Mouse (Mus musculus) induced T-regulatory cell, adult 2 months (primary cell): Measurements from ENCODE around the gene Cdkal1.

Source experiments
- DNase-seq: peaks from one replicate; pipeline ENCODE4 v3.0.0-alpha.2; 2012; ENCODE audit warnings: low read depth

Cdkal1 gene

GRCm38 (mm10) chr13:29810780-29811179 is 44.7 kb downstream of the Cdkal1 start:
- no peak for DNase-seq

DNA sequence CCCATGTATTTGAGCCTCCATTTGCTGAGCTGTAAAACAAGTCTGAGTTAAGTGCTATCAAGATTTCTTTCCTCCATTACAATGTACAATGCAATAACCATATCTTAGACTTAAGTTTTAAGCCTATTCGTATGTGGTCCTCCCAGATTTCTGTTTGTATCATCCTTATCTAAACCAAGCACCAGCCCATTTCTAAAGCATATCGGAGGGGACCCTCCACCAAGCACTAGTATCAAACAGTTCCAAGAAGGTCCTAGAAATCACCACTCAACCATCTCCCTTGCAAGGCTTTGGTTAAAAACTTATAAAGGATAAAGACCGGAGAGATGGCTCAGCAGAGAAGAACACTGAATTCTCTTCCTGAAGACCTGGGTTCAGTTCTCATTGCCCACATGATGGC is 47.1 kb downstream of the Cdkal1 start:
- DNase-seq: no peak

GRCm38 (mm10) chr13:29807930-29808329 is 47.5 kb downstream of the Cdkal1 start:
- no peak for DNase-seq

- no peak for DNase-seq
These were observed 48.6 kb downstream of the Cdkal1 start for GRCm38 (mm10) chr13:29806871-29807270.

DNA sequence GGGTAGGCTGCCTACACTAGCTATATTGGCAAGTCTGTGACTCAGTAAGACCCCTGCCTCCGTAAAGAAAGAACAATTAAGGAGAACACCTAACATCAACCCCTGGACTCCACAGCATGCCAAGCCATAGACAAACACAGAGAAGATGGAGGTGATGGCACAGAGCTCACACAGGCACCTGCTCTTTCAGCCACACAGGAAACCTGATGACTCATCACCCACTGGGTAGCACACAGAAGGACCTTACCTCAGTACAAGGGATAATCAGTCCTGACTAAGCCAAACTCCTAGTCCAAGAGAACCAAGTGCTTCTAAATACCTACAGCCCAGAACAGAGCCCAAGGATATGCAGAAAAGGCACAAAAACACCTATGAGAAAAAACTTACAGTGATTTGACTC is 50.2 kb downstream of the Cdkal1 start:
- no peak for DNase-seq

- no peak for DNase-seq
These were observed 51.4 kb downstream of the Cdkal1 start for GRCm38 (mm10) chr13:29804034-29804433.

- no peak for DNase-seq
These were observed 52.8 kb downstream of the Cdkal1 start for GRCm38 (mm10) chr13:29802699-29803098.

DNA sequence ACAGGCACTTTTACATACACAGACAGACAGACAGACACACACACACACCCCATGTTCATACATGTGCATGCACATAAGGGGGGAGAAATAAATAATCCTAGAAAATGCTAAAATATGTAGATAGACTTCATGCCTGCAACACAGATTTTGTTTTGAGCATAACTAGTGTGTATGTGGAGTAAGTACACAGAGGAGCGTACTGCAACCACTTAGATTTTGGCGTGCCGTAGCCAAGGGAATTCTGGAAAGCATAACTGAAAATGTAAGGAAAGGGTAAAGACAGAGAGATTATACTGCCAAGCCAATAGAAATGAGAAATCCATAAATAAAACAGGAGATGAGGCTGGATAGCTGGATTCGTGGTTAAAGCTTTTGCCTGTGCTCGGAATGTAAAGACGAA is 55.4 kb downstream of the Cdkal1 start:
- no peak for DNase-seq

DNA sequence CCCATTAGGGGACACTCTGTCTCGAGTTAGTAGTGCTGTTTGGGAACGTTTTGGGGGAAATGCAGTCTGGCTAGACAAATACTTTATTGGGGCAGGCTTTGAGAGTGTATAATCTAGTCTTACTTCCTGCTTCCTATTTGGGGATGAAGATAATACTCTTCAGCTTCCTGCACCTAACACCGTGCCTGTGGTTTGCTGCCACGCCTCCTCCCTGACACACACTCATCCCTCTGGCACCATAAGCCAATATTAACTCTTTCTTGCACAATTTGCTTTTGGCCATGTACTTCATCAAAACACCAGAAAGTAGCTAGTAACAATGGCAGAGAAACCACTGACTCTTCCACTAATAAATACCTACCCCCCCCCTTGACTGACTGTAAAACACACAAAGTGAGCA is 63.4 kb downstream of the Cdkal1 start:
- DNase-seq: no peak

DNA sequence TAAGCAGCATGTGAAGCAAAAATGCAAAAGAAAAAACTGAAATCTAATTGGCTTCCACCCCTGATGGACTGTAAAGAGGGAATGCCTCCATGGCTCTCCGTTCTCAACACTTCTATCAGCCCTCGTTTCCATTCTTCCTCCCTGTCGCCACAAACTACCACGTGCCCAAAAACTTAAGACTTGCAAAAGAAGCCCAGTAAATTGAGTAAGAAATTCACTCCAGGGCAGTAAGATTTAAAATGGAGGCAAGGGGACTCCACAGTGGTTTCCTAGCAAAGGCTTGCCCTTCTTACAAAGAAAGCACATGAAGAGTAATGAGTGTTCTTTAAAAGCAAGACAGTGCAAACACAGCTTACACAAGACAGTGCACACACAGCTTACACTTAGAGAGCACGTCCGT is 64.0 kb downstream of the Cdkal1 start:
- no peak for DNase-seq

DNA sequence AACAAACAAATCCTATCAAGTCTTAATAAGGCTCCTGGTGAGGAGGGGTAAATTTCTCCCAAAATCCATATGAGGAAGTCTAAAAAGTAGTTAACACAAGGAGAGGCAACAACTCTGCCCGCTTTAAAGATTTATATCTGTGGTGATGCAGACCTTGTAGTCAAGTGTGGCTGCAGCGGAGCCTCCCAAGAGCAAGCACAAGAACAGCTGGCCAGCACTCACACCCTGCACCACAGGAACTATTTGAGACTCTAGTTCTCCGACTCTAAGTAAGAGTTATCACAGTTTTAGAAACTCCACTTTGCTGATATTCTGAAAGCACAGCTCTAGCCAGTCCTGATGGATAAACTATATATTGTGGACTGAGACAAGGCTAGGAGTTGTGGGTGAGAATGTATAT is 68.5 kb downstream of the Cdkal1 start:
- no peak for DNase-seq

GRCm38 (mm10) chr13:29784894-29785293 is 70.6 kb downstream of the Cdkal1 start:
- DNase-seq: no peak

- no peak for DNase-seq
These were observed 74.1 kb downstream of the Cdkal1 start for GRCm38 (mm10) chr13:29781332-29781731.

GRCm38 (mm10) chr13:29780713-29781112 is 74.8 kb downstream of the Cdkal1 start:
- no peak for DNase-seq

- no peak for DNase-seq
These were observed 76.0 kb downstream of the Cdkal1 start for GRCm38 (mm10) chr13:29779519-29779918.

DNA sequence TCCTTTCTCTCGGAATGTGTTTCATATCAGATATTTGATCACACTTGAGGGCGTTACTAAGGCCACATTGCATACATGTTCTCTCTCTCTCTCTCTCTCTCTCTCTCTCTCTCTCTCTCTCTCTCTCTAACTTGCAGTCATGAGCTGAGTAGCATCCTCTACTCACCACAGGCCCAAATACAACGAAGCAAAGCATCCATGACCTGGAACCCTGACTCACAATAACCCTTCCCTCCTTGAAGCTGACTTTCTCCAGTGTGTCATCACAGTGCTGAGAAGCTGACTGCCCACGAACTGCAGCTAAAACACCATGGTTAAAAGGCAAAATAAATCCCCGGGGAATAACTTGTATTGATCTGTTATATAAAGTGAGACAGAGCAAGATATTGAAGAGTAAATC is 76.4 kb downstream of the Cdkal1 start:
- no peak for DNase-seq

GRCm38 (mm10) chr13:29778124-29778523 is 77.3 kb downstream of the Cdkal1 start:
- DNase-seq: no peak

DNA sequence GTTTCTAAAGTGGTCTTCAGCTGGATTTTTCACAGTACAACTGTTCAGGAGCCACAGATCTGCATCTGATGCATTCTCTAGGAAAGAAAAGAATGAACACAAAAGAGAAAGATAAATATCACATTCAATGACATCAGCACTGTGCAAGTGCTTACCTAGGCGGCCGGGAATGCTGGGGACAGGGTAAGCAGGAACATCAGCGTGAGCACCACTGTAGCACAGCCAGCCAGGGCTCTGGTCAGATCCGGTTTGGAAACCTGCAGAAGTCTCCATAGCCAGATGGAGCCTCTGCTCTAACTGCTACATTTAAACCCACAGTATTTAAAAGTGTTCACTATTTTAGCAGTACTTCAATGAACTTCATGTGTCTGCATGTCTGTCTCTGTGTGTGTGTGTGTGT is 78.2 kb downstream of the Cdkal1 start:
- no peak for DNase-seq

DNA sequence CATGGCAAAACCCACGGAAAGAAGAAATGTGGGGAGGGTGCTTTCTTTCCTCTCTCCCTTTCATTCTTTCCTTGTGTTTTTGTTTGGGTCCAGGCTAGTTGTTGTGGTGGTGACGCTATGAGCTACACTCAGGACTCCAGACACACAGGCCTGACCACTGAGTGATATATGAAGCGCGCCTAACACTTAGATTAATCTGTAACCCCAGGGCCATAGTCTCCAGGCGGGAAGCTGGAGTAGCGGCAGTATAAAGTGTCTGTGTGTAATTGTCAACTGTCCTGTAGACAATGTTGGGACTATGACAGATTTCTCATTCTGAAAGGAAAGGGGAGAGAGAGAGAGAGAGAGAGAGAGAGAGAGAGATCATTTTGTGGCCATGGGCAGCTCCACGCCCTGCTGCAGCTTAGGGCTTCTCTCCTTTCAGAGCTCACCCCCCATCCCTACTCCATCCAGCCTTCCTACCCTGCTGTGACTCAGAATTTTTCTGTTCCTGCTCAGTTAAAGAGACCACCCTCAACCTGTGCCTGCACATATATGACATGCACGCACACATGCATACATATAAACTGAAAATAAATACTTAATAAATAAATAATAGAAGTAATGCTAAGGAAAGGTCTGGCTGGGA is 79.8 kb downstream of the Cdkal1 start:
- DNase-seq: no peak

- DNase-seq: no peak
These were observed 81.9 kb downstream of the Cdkal1 start for GRCm38 (mm10) chr13:29773563-29773962.

DNA sequence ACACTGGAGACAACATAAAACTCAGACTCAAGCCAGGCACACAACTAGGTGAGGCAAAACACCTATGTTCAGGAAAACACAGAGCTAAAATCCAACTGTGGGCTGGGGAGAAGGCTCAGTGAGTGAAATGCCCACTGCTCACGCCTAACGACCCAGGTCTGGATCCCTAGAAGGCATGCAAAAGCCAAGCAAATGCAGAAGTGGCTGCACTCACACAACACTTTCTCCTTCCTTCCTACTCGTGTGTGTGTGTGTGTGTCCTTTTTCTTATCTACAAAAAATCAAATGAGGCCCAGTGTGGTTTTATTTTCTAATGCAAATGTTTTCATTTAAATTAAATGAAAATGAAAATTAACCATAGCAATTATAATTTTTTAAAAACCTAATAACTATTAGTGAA is 82.5 kb downstream of the Cdkal1 start:
- no peak for DNase-seq

DNA sequence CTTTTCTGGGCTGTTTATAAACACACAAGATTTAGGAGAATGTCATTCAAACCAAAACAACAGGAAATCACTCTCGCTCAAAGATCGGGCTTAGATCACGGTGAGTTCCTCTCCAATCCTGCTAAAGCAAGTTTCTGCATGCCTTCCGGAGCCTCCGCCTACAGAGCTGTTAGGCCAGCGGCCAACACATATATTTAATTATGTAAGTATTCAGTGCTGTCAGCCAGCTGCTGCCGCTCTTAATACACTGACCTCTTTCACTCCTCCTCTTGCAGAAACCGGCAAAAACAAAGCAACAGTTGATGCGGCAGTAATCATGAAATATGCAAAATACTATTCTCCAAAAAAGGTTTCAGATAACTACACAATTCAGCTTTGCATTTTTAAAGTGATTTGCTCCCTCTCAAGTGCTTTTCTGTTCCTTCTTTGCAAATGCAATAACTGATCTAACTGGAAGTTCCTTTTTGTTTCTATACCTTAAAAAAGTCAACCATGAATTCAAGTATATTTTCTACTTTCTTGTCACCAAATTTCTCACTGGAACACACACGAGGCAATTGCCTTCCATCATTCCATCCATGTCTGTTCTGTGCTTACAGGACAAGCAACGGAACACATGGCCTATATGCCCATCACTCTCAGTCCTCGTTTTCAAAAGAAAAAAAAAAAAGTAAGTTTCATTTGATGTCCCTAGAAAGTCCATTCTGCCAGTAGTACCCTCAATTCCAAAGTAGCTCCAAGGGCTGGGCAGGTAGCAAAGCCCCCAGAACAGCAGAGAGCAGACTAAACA is 85.6 kb downstream of the Cdkal1 start:
- DNase-seq: peak; percentile 33

DNA sequence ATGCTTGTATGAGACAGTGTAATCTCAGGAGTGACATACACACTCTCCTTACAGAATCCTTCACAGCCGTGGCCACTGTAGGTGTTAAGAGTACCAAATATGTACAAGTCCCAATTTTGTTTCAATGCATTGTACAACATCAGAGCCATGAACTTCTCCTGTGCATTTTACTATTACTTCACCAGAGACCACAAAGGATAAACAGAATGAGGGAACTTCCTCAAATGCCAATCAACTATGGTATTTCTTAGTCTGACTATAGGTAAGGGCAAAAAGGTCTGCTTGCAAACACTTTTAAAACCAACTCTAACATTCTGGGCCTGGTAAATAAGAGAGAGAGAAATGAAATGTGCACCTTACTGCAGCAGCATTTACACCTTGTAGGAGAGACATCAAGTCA is 87.4 kb downstream of the Cdkal1 start:
- DNase-seq: no peak

DNA sequence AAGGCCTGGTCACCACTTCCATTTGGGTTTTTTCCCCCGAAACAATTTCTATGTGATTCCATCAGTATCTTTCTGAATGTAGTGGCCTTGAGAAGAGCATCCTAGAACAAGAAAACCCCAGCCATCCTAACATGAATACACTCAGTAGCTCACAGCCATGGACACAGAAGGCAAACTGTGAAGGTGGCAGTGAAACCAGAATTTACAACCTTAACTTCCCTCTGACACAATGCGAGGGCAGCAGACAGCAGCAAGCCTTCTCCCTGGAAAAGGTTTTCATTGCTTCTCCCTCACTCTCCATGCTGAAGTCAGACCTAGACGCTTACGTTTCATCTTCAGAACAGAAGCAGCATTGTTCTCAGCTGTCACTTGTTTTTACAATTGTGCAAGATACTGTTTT is 87.9 kb downstream of the Cdkal1 start:
- no peak for DNase-seq
